Mouse (Mus musculus) natural killer cell, adult 2 months (primary cell): ENCODE measurements around the gene Fbxl3.

Experiments
- DNase-seq, 2 experiments: peaks; one replicate each; pipeline ENCODE4 v3.0.0; 2022; ENCODE audit warnings: low spot score in 2 of 2

Gene Fbxl3

GRCm38 (mm10) chr14:103046677-103047076 lies 52.7 kb downstream of the Fbxl3 start, which contains the start of gene Acod1:
Acod1 (plus strand) TSS chr14:103046977.
- no peak for DNase-seq

DNA sequence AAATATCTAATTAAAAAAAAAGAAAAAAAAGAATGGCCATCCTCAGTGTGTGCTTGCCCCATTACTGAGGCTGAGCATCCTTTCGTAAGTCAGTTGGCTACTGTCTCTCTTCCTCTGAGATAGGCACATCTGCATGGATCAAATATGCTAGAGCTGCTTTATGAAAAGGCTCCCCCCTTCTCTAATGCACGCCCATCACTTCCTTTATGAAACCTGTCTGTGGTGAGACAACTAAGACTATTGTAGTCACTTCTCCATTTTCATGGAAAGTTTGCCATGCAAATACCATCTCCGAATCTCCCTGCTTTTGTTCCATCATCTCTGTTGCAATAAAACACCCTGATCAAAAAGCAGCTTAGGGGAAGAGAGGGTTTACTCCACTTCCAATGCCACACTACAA lies 62.4 kb downstream of the Fbxl3 start:
- peak in 1 of 2 experiments; percentile 61 for DNase-seq

DNA sequence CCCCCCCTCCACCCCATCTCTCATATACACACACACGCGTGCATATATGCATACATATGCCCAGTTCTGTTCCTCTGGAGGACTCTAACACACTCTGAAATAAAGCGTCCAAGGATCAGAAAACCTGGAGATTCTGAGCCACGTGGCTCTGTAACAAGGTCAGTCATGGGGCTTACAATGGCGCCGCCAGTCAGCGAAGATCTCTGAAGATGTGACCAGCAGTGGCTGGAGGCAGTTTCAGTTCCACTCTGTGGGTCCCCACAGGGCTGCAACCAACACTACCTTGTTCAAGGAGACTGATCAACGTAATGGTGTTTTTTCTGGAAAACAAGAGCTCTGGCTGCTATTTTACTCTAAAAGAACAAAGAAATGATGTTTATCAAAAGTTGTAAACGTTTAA lies 65.3 kb downstream of the Fbxl3 start:
- DNase-seq = peak in 1 of 2 experiments; percentile 29

DNA sequence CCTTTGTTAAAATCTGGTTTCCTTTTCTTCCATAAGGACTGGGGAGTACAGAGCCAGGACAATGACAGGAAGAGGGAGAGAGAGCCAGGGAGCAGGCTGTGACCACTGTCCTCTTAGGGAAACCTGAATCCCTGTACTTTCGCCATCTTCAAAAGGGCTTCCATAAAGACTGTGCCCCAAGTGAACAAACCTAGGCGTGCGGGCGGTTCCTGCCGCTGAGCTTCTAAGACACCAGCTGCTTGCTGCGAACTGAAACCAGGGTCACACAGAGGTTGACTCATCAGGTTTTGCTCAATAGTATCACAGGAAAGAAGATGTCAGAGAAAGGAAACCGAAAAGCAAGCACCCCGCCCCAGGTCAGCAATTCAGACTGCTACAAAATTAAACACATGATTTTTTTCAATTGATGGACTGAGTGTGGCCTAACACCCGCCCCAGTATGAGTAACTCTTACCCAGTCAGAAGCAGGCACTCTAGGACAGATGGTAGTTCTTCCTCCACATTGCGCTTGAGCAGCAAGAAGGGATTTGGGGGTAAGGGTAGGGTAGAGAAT lies 66.0 kb downstream of the Fbxl3 start:
- peak; percentile 77 to 82 for DNase-seq
